Mouse (Mus musculus): ENCODE results near the gene Fam149a. TPM values are rescaled to one million over a fixed set of nuclear protein-coding genes. Genes with fewer than 3 reads are reported as not detected.

The Fam149a gene
- polyA plus RNA-seq, 1 experiment from 2014 or later, result 10.4 TPM

- H3K4me1 ChIP-seq, result peaks cover 2% of the 10 kb centered on the region; the same call in 1 of the 2 replicates
- H3K36me3 ChIP-seq, result no peaks in the 10 kb centered on the region
- no peak overlapping the region for H3K9ac ChIP-seq
- 68% methylated on average over 6 of the region's 6 CpGs for WGBS
- no peaks in the 10 kb centered on the region for H3K27me3 ChIP-seq
- H3K4me3 ChIP-seq, result no peak overlapping the region
- H3K4me2 ChIP-seq (replicated peaks), result no peak overlapping the region
- no peak for ATAC-seq (ENCODE audit: low FRiP score)
- H3K9me3 ChIP-seq (replicated peaks), result no peaks in the 10 kb centered on the region
- no peak overlapping the region for H3K27ac ChIP-seq
These were observed 19.8 kb downstream of the Fam149a start for GRCm38 (mm10) chr8:45362323-45362722.

DNA sequence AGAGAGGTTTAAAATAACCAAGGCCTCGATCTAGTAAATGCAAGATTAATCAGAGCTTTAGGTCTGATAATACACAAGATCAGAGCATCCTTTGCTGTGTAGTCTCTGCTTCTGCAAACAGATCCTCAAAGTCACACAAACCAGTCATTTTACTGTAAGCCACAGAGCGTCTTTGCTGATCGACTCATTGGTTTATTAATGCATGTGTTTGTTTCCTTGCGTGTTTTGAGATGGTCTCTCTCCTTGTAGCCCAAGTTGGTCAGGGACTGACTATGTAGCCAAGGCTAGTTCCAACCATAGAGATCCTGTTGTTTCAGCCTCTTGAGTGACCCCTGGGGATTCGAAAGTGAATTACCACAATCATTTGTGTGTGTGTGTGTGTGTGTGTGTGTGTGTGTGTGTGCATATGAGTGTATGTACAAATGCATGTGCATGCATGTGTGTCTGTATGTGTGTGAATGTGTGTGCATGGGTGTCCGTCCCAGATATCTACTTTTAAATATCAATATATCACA lies 22.9 kb downstream of the Fam149a start:
- H3K27ac ChIP-seq, result no peak overlapping the region
- WGBS, result 83% methylated on average over 6 of the region's 6 CpGs
- no peak overlapping the region for H3K9ac ChIP-seq
- no peaks in the 10 kb centered on the region for H3K27me3 ChIP-seq
- H3K36me3 ChIP-seq, result no peaks in the 10 kb centered on the region
- no peaks in the 10 kb centered on the region for H3K9me3 ChIP-seq (replicated peaks)
- ATAC-seq (ENCODE audit: low FRiP score), result no peak
- H3K4me2 ChIP-seq (replicated peaks), result no peak overlapping the region
- no peak overlapping the region for H3K4me3 ChIP-seq
- H3K4me1 ChIP-seq, result peaks cover 2% of the 10 kb centered on the region; the same call in 1 of the 2 replicates

GRCm38 (mm10) chr8:45358132-45358918 lies 23.8 kb downstream of the Fam149a start:
- no peaks in the 10 kb centered on the region for H3K27me3 ChIP-seq
- H3K9me3 ChIP-seq (replicated peaks), result no peaks in the 10 kb centered on the region
- H3K27ac ChIP-seq, result no peak overlapping the region
- ATAC-seq (ENCODE audit: low FRiP score), result peak; percentile 86
- peak overlapping the region; percentile 71 for H3K4me3 ChIP-seq
- H3K36me3 ChIP-seq, result no peaks in the 10 kb centered on the region
- peak overlapping the region; percentile 94 for H3K4me2 ChIP-seq (replicated peaks)
- H3K4me1 ChIP-seq, result peaks cover 2% of the 10 kb centered on the region; the same call in 1 of the 2 replicates
- peak overlapping the region; percentile 87 for H3K9ac ChIP-seq
- 4% methylated on average over 48 of the region's 49 CpGs for WGBS

- Histone ChIP-seq H3K4me1 (peaks cover 2% of the 10 kb centered on the region; the same call in 1 of the 2 replicates), H3K4me3 (no peak overlapping the region), H3K27me3 (no peaks in the 10 kb centered on the region), H3K9me3 (replicated peaks) (no peaks in the 10 kb centered on the region), H3K4me2 (replicated peaks) (no peak overlapping the region), H3K36me3 (no peaks in the 10 kb centered on the region; the same call in 1 of the 2 replicates), H3K27ac (no peak overlapping the region), H3K9ac (no peak overlapping the region)
- WGBS, result 83% methylated on average over 6 of the region's 6 CpGs
- ATAC-seq (ENCODE audit: low FRiP score), result no peak
These were observed 26.3 kb downstream of the Fam149a start for GRCm38 (mm10) chr8:45355809-45356208.

GRCm38 (mm10) chr8:45345031-45345430 lies 37.1 kb downstream of the Fam149a start:
- no peak overlapping the region for H3K4me2 ChIP-seq (replicated peaks)
- ATAC-seq (ENCODE audit: low FRiP score), result peak; percentile 29
- H3K9ac ChIP-seq, result no peak overlapping the region
- H3K36me3 ChIP-seq, result no peaks in the 10 kb centered on the region
- H3K9me3 ChIP-seq (replicated peaks), result no peaks in the 10 kb centered on the region
- no peaks in the 10 kb centered on the region for H3K27me3 ChIP-seq
- H3K4me3 ChIP-seq, result no peak overlapping the region
- no peaks in the 10 kb centered on the region for H3K4me1 ChIP-seq
- no peak overlapping the region for H3K27ac ChIP-seq
- WGBS, result 21% methylated on average over 6 of the region's 6 CpGs

GRCm38 (mm10) chr8:45344298-45344697 lies 37.8 kb downstream of the Fam149a start:
- H3K27ac ChIP-seq, result no peak overlapping the region
- H3K4me2 ChIP-seq (replicated peaks), result no peak overlapping the region
- no peak for ATAC-seq (ENCODE audit: low FRiP score)
- no peaks in the 10 kb centered on the region for H3K36me3 ChIP-seq
- no peak overlapping the region for H3K4me3 ChIP-seq
- WGBS, result 93% methylated on average over 8 of the region's 8 CpGs
- no peak overlapping the region for H3K9ac ChIP-seq
- no peaks in the 10 kb centered on the region for H3K4me1 ChIP-seq
- H3K27me3 ChIP-seq, result no peaks in the 10 kb centered on the region
- no peaks in the 10 kb centered on the region for H3K9me3 ChIP-seq (replicated peaks)

DNA sequence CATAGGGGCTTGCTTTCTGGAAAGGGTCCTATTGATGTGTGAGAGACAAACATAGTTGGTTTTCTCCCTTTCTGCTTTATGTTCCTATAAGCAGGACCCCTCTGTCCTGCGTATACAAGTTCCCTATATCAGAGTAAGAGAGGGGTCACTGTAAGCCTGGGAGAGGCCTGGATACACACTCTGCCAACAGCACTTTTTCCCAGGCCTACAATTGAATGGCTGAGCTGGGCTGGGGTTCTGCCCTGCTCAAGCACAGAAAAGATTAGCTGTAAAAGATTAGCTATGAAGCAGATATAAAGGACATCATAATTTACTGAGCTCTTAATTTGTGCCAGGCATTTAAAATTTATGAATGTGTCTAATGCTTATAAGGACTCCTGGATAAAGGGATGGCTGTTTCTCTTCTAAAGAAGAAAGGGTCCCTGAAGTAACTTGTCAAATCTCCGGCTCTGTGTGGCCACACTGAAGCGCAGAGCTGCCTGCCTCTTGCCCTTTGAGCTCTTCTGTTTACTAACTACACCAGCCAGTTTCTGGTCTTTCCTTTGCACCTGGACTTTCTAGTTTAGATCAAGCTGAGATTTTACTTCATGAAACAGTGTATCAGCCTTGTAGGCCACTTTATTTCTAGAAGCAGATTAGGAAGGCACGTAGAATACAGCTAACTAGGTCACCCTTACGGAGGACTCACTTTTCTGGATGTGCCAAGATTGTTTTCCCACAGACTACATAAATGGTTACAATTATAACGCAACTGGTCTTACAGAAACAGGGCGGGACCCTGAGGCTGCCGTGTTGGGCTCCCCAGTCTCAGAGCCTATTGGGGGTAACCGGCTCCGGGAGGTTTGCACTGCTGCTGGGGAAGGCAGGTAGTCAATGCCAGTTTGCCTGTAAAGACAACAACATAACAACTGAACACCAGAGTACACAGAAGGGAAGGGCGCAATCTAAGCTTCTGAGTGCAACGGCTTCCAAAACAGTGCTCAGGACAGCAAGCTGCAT lies 40.2 kb downstream of the Fam149a start:
- H3K27ac ChIP-seq, result no peak overlapping the region
- H3K9ac ChIP-seq, result no peak overlapping the region
- no peaks in the 10 kb centered on the region for H3K36me3 ChIP-seq
- H3K4me3 ChIP-seq, result no peak overlapping the region
- H3K27me3 ChIP-seq, result no peaks in the 10 kb centered on the region
- H3K4me2 ChIP-seq (replicated peaks), result no peak overlapping the region
- WGBS, result 90% methylated on average over 12 of the region's 12 CpGs
- no peaks in the 10 kb centered on the region for H3K4me1 ChIP-seq
- no peak for ATAC-seq (ENCODE audit: low FRiP score)
- no peaks in the 10 kb centered on the region for H3K9me3 ChIP-seq (replicated peaks)

- no peaks in the 10 kb centered on the region for H3K36me3 ChIP-seq
- H3K27ac ChIP-seq, result no peak overlapping the region
- peak overlapping the region; percentile 55 for H3K4me3 ChIP-seq
- peak; percentile 41; the same call in 1 of the 2 replicates for ATAC-seq (ENCODE audit: low FRiP score)
- no peaks in the 10 kb centered on the region for H3K9me3 ChIP-seq (replicated peaks)
- H3K27me3 ChIP-seq, result peaks cover 14% of the 10 kb centered on the region
- H3K4me2 ChIP-seq (replicated peaks), result peak overlapping the region; percentile 88
- H3K4me1 ChIP-seq, result peaks cover 7% of the 10 kb centered on the region
- 1% methylated on average over 8 of the region's 8 CpGs for WGBS
- H3K9ac ChIP-seq, result no peak overlapping the region
These were observed 48.6 kb downstream of the Fam149a start for GRCm38 (mm10) chr8:45333493-45333892.

GRCm38 (mm10) chr8:45332685-45333409 lies 49.2 kb downstream of the Fam149a start, which contains the start of gene Cyp4v3:
Cyp4v3 (minus strand) TSS chr8:45333216.
- Histone ChIP-seq H3K27me3 (peaks cover 14% of the 10 kb centered on the region), H3K4me2 (replicated peaks) (peak within 1 kb of the TSS; percentile 88), H3K36me3 (no peaks in the 10 kb centered on the region), H3K4me1 (peaks cover 7% of the 10 kb centered on the region), H3K9me3 (replicated peaks) (no peaks in the 10 kb centered on the region), H3K27ac (no peak within 1 kb of the TSS), H3K9ac (peak within 1 kb of the TSS; percentile 59), H3K4me3 (peak within 1 kb of the TSS; percentile 55)
- WGBS, result under 1% methylated on average over 44 of the region's 44 CpGs
- peak; percentile 69 for ATAC-seq (ENCODE audit: low FRiP score)

DNA sequence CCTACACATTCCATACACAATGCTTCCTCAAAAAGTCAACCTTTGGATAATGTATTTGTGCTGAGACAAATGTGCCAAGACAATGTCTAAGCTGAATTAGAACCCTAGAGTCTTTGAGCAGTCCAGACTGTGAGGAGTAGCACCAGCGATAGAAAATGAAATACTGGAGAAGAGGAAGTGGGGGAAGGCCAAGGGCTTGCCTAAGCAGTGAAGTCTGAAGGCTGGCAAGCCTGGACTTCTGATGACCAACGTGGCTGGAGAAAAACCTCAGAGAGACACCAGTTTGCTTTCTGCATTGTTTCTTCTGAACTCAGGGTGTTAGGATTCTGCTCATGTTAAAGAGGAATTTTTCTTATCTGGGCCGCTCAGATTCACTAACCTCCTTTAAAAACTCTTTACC lies 51.2 kb downstream of the Fam149a start:
- no peak overlapping the region for H3K9ac ChIP-seq
- no peak overlapping the region for H3K4me3 ChIP-seq
- no peak overlapping the region for H3K27ac ChIP-seq
- H3K27me3 ChIP-seq, result peaks cover 14% of the 10 kb centered on the region
- no peaks in the 10 kb centered on the region for H3K36me3 ChIP-seq
- no peak for ATAC-seq (ENCODE audit: low FRiP score)
- no peaks in the 10 kb centered on the region for H3K9me3 ChIP-seq (replicated peaks)
- peaks cover 7% of the 10 kb centered on the region for H3K4me1 ChIP-seq
- no peak overlapping the region for H3K4me2 ChIP-seq (replicated peaks)
- WGBS, result 76% methylated on average over 3 of the region's 3 CpGs

DNA sequence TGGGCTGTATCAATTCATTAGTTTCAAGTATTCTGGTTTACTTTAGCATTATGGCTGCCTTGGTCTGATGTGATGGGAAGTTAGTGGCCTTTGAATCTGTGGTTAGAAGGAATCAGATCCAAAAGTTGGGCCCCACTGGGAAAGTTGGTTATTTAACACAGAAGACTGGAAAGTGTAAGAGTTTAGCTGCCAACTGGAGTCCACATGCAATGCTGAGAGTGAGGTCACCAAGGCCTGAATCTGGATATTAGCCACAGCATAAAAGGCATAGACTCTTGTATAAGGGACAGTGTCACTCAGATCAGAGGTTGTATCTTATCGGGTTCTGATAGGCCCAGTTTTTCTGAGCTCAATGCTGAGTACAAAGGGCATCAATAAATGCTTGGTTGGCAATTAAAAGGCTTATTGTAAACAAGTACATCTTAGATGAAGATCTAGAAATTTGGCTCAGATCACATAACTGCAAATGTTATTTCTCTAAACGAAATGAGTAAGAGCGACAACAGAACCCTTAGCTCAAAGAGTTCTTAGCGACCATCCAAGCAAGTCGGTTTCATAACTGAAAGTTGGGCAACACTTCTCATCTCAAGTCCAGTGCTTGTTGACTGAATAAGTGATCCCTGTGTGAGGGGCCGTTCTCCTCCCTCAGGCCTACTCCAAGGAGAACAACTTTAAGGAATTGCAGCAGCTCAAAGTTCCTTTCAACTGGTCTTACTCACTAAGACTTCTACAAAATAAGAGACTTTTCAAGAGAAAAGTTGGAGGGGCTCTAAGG lies 52.7 kb downstream of the Fam149a start:
- 94% methylated on average over 6 of the region's 6 CpGs for WGBS
- Histone ChIP-seq H3K4me3 (no peak overlapping the region), H3K27me3 (peaks cover 14% of the 10 kb centered on the region), H3K9ac (no peak overlapping the region), H3K36me3 (no peaks in the 10 kb centered on the region), H3K9me3 (replicated peaks) (no peaks in the 10 kb centered on the region), H3K4me1 (peaks cover 7% of the 10 kb centered on the region), H3K4me2 (replicated peaks) (no peak overlapping the region), H3K27ac (no peak overlapping the region)
- no peak for ATAC-seq (ENCODE audit: low FRiP score)

All from hindbrain, embryonic 12.5 days (tissue).